Mouse (Mus musculus): ENCODE measurements around the gene Tent5b. TPM values are rescaled to one million over a fixed set of nuclear protein-coding genes. Genes with fewer than 3 reads are reported as not detected.

Tent5b gene
- total RNA-seq, 1 experiment: 7.5 TPM

DNA sequence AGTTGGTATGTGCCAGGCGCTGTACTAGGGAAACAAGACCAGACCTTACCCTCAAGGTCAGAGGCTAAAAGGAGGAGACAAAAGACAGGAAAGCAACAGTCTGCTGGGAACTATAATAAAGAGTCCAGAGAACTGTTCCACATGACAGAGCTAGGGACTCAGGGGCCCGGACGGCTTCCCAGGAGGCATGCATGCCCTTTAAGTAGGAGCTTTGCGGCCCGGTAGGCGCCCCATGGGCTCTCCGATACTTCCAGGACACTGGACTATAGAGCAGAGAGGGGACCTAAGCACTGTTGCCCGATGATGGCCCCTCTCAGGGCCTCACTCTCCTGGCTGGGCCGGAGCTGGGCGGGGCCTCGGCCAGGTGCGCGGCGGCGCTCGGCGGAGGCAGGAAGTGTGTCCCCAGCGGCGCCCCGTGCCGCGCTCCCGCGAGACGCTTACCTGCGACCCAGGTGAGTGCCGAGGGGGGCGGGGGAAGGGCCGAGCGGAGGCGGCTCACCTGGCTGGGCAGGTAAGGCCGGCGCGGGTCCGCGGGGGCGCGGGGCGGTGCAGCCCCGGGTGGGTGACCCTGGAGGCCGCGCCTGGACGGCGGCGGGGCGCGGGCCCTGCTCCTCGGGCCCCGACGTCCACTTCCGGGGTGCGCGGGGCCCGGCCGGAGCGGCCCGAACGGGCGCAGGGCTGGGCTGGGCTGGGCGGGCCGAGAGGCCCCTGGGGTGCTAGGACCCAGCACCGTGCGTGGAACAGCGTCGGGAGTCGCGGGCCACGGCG, 38.9 kb downstream of the Tent5b start, which contains the start of gene Kdf1:
Kdf1 (plus strand) TSS at position 363 of the 768 bp plus-strand sequence.
- Histone ChIP-seq H3K27ac (ENCODE audit: insufficient read depth, low read depth, low read length, poor library complexity, severe bottlenecking) (peak within 1 kb of the TSS; percentile 13; the same call in 1 of the 2 replicates), H3K4me3 (ENCODE audit: insufficient read depth in 1 of 2, low read depth in 1 of 2, low read length in 2 of 2, poor library complexity in 1 of 2, severe bottlenecking in 1 of 2) (peak within 1 kb of the TSS; percentile 74 to 98), H3K9me3 (ENCODE audit: control insufficient read depth, insufficient read depth, low read depth, low read length) (no peaks in the 10 kb centered on the region), H3K36me3 (ENCODE audit: control insufficient read depth, insufficient read depth, low read length, poor library complexity, severe bottlenecking) (no peaks in the 10 kb centered on the region), H3K4me1 (ENCODE audit: control insufficient read depth in 2 of 2, insufficient read depth in 2 of 2, low read length in 2 of 2, poor library complexity in 1 of 2) (0 out of 4 replicates have a peak, but pooled peaks cover 0 to 2% of the 10 kb centered on the region in 2 experiments), H3K9ac (ENCODE audit: insufficient read depth, low read depth, low read length, poor library complexity, severe bottlenecking) (peak within 1 kb of the TSS; percentile 87)
- DNase-seq (ENCODE audit: low read depth, low spot score): no peak
- TF ChIP-seq MAFK (IDR thresholded peaks at IDR 0.05; ENCODE audit: insufficient read depth, low read depth, low read length) (no peak), ZC3H11A (IDR thresholded peaks at IDR 0.05; ENCODE audit: borderline replicate concordance, low read depth, low read length) (no peak), ZNF384 (IDR thresholded peaks at IDR 0.05; ENCODE audit: low read depth, low read length) (no peak), CHD2 (IDR thresholded peaks at IDR 0.05; ENCODE audit: low read depth, low read length) (0 out of 2 replicates have a peak, but pooled peaks have one; percentile 36), HCFC1 (IDR thresholded peaks at IDR 0.05; ENCODE audit: borderline replicate concordance, insufficient read depth, low read length) (no peak)
- in situ Hi-C loops (cut with MboI; ENCODE audit: low sequenced_read_pairs in 2 of 2, unreplicated experiment in 2 of 2): no loop called here

GRCm38 (mm10) chr4:133519369-133519665, 39.4 kb downstream of the Tent5b start:
- in situ Hi-C loops (cut with MboI; ENCODE audit: low sequenced_read_pairs in 2 of 2, unreplicated experiment in 2 of 2): no loop called here
- peak overlapping the region; percentile 74 to 98 for H3K4me3 ChIP-seq (ENCODE audit: insufficient read depth in 1 of 2, low read depth in 1 of 2, low read length in 2 of 2, poor library complexity in 1 of 2, severe bottlenecking in 1 of 2)
- 0 out of 4 replicates have a peak, but pooled peaks cover 0 to 2% of the 10 kb centered on the region in 2 experiments for H3K4me1 ChIP-seq (ENCODE audit: control insufficient read depth in 2 of 2, insufficient read depth in 2 of 2, low read length in 2 of 2, poor library complexity in 1 of 2)
- peak overlapping the region; percentile 13; the same call in 1 of the 2 replicates for H3K27ac ChIP-seq (ENCODE audit: insufficient read depth, low read depth, low read length, poor library complexity, severe bottlenecking)
- no peaks in the 10 kb centered on the region for H3K9me3 ChIP-seq (ENCODE audit: control insufficient read depth, insufficient read depth, low read depth, low read length)
- H3K36me3 ChIP-seq (ENCODE audit: control insufficient read depth, insufficient read depth, low read length, poor library complexity, severe bottlenecking): no peaks in the 10 kb centered on the region
- TF ChIP-seq MAFK (IDR thresholded peaks at IDR 0.05; ENCODE audit: insufficient read depth, low read depth, low read length) (no peak), HCFC1 (IDR thresholded peaks at IDR 0.05; ENCODE audit: borderline replicate concordance, insufficient read depth, low read length) (no peak), ZNF384 (IDR thresholded peaks at IDR 0.05; ENCODE audit: low read depth, low read length) (no peak), ZC3H11A (IDR thresholded peaks at IDR 0.05; ENCODE audit: borderline replicate concordance, low read depth, low read length) (no peak), CHD2 (IDR thresholded peaks at IDR 0.05; ENCODE audit: low read depth, low read length) (no peak)
- DNase-seq (ENCODE audit: low read depth, low spot score): no peak
- H3K9ac ChIP-seq (ENCODE audit: insufficient read depth, low read depth, low read length, poor library complexity, severe bottlenecking): peak overlapping the region; percentile 87

DNA sequence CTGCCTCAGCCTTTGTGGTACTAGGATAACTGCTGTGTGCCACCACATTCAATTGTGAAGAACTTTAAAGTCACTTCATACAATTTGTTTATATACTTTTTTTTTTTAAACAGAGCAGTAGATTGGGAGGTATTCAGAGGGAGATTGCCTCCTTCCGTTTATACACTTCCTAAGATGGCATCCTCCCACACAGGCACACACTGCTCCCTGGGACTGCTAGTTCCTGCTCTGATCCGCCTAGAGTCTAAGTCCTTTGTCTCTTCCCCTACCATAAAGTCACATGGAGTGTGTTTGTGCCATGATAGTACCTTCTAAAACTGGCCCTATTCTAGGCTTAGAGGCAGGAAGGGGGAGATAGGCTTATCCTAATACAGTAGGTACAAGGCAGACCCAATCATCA, 41.6 kb downstream of the Tent5b start:
- in situ Hi-C loops (cut with MboI; ENCODE audit: low sequenced_read_pairs in 2 of 2, unreplicated experiment in 2 of 2): no loop called here
- no peak for DNase-seq (ENCODE audit: low read depth, low spot score)
- TF ChIP-seq ZNF384 (IDR thresholded peaks at IDR 0.05; ENCODE audit: low read depth, low read length) (no peak), CHD2 (IDR thresholded peaks at IDR 0.05; ENCODE audit: low read depth, low read length) (no peak), MAFK (IDR thresholded peaks at IDR 0.05; ENCODE audit: insufficient read depth, low read depth, low read length) (no peak), HCFC1 (IDR thresholded peaks at IDR 0.05; ENCODE audit: borderline replicate concordance, insufficient read depth, low read length) (no peak), ZC3H11A (IDR thresholded peaks at IDR 0.05; ENCODE audit: borderline replicate concordance, low read depth, low read length) (no peak)

DNA sequence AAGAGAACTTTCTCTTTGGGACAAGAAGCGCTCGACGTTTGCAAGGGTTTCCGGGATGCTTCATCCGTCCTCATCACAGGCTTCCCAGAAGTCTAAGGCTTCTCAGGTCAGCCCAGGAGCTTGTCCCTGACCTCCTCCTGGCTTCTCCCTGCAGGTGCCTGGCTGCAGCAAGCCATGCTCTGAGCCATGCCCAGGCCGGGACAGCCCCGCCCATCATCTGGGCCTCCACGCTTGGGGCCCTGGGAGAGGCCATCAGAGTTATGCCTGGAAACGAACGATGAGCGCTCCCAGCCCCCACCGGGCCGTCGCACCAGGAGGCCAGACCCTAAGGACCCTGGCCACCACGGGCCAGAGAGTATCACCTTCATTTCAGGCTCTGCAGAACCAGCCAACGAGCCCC, 47.9 kb downstream of the Tent5b start:
- TF ChIP-seq ZNF384 (IDR thresholded peaks at IDR 0.05; ENCODE audit: low read depth, low read length): no peak
- no peak for TF ChIP-seq MAFK (IDR thresholded peaks at IDR 0.05; ENCODE audit: insufficient read depth, low read depth, low read length)
- TF ChIP-seq CHD2 (IDR thresholded peaks at IDR 0.05; ENCODE audit: low read depth, low read length): no peak
- TF ChIP-seq HCFC1 (IDR thresholded peaks at IDR 0.05; ENCODE audit: borderline replicate concordance, insufficient read depth, low read length): no peak
- no peak for TF ChIP-seq ZC3H11A (IDR thresholded peaks at IDR 0.05; ENCODE audit: borderline replicate concordance, low read depth, low read length)
- in situ Hi-C loops (cut with MboI; ENCODE audit: low sequenced_read_pairs in 2 of 2, unreplicated experiment in 2 of 2): no loop called here
- H3K36me3 ChIP-seq (ENCODE audit: control insufficient read depth, insufficient read depth, low read length, poor library complexity, severe bottlenecking): peaks cover 12% of the 10 kb centered on the region; the same call in 1 of the 2 replicates
- H3K27ac ChIP-seq (ENCODE audit: insufficient read depth, low read depth, low read length, poor library complexity, severe bottlenecking): no peak overlapping the region
- H3K9ac ChIP-seq (ENCODE audit: insufficient read depth, low read depth, low read length, poor library complexity, severe bottlenecking): no peak overlapping the region
- H3K4me1 ChIP-seq (ENCODE audit: control insufficient read depth in 2 of 2, insufficient read depth in 2 of 2, low read length in 2 of 2, poor library complexity in 1 of 2): peaks cover 3 to 7% of the 10 kb centered on the region in 2 experiments; a peak in 2 of 4 replicates
- no peak for DNase-seq (ENCODE audit: low read depth, low spot score)
- H3K9me3 ChIP-seq (ENCODE audit: control insufficient read depth, insufficient read depth, low read depth, low read length): no peaks in the 10 kb centered on the region
- H3K4me3 ChIP-seq (ENCODE audit: insufficient read depth in 1 of 2, low read depth in 1 of 2, low read length in 2 of 2, poor library complexity in 1 of 2, severe bottlenecking in 1 of 2): no peak overlapping the region

More for the DNA sequence above, 41.6 kb downstream of the Tent5b start:
- no peaks in the 10 kb centered on the region for H3K9me3 ChIP-seq (ENCODE audit: control insufficient read depth, insufficient read depth, low read depth, low read length)
- no peak overlapping the region for H3K9ac ChIP-seq (ENCODE audit: insufficient read depth, low read depth, low read length, poor library complexity, severe bottlenecking)
- no peak overlapping the region for H3K27ac ChIP-seq (ENCODE audit: insufficient read depth, low read depth, low read length, poor library complexity, severe bottlenecking)
- no peaks in the 10 kb centered on the region for H3K36me3 ChIP-seq (ENCODE audit: control insufficient read depth, insufficient read depth, low read length, poor library complexity, severe bottlenecking)
- H3K4me1 ChIP-seq (ENCODE audit: control insufficient read depth in 2 of 2, insufficient read depth in 2 of 2, low read length in 2 of 2, poor library complexity in 1 of 2): 0 out of 4 replicates have a peak, but pooled peaks cover 0 to 2% of the 10 kb centered on the region in 2 experiments
- H3K4me3 ChIP-seq (ENCODE audit: insufficient read depth in 1 of 2, low read depth in 1 of 2, low read length in 2 of 2, poor library complexity in 1 of 2, severe bottlenecking in 1 of 2): no peak overlapping the region

Data from ES-E14 (cell line).